Mouse (Mus musculus) B cell, adult 2 months (primary cell): ENCODE measurements around the gene Llgl2.

Experiments
- DNase-seq, 2 experiments: peaks; one replicate each; pipeline ENCODE4 v3.0.0; 2022

Gene Llgl2

DNA sequence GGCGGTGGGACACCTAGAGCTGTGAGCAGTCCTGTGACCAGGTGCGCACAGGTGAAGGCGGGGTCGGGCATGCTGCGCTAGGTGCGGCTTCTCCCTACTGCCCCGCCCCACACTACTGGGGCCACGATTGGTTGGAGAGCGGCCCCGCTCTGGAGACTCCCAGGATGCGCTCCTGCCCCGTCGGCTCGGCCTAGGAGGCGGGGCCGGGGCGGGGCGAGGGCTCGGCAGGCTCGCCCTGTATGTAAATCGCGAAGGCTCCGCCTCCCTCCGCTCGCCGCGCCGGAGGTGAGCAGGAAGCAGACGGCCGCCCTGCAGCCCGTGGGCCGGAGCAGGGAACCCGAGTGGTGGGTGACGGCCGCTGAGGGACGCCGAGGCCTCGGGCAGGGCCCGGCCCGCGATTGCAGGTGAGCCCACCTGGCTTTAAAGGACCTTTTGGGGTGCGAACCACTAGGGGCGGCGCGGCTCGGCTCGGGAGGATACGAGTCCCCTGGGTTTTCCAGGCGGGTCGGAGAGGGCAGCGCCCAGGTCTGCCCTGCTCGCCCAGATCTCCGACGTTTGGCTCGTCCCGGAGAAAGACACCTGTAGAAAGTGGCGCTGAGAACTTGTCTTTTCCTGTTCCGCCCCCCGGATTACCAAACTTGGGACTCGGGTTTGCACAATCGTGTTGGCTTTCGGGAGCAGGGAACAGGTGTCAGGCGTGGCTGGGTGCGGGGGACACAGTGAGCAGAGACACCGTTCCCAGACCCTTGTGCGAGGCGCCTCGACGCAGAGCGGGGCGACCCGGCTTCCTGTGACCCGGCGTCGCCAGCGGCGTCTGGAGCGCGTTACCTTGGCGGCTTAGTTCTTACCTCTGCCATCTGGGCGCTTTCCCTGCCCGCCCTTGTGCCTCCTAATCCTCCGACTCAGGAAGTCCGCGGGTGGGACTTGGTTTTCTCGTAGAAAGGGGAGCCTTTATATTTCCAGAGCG, at the start of gene Llgl2:
Gene Llgl2, plus strand, starts transcription at position 276 of the 967 bp plus-strand sequence.
- DNase-seq, result peak; percentile 88

DNA sequence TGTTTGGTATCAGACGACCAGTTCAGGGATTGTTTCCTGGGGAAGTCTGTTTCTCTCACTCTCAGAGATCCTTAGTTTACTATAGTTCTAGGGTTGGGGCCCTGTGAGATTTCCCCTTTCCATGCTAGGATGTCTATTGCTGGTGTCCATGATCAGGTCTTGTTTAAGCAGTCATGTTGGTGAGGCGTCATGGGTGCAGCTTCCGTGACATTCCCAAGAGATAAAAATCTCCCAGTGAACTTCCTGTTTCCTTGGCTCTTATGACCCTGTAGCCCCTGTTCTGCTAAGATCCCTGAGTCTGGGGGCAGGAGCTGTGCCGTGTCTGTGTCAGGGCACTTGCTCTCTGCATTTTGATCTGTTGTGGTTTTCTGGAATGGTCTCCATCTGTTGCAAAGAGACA, 49.2 kb upstream of the Llgl2 start:
- no peak for DNase-seq

DNA sequence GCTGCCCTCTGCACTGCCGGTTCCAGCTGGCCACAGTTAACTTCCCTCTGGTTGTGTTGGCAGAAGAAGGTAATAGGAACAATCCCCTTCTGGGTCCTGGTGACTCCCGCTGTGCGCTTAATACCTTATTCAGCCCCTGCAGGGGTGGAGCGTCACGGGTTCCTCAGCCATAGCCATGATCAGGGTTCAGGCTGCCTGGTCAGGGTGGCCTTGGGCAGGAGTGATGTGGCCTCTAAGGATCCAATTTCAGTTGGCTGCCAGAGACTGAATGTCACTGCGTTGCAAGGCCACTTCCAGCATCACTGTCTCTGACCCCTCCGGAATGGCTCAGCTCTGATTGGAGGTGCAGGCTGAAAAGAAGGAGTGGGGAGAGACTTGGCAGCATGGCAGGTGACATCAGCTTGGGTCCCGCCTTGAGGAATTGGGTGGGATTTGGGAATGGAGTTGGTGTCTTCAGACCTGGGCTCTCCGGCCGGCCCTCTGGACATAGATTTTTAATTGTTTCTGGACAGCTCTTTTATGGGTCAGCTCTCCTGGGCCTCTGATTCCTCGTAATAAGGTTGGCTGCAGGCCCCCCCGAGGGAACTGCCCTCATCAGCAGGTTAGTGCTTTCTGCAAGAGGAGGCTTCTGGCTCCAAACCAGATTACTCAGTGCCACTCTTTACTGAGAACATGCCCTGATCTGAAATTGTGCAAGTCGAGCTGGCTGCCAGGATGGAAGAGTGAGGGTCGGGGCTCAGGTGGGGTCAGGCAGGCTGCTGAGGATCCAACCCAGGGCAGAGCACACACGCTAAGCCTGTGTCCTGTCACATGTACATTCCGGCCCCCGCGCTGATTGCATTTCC, 47.8 kb upstream of the Llgl2 start:
- no peak for DNase-seq

DNA sequence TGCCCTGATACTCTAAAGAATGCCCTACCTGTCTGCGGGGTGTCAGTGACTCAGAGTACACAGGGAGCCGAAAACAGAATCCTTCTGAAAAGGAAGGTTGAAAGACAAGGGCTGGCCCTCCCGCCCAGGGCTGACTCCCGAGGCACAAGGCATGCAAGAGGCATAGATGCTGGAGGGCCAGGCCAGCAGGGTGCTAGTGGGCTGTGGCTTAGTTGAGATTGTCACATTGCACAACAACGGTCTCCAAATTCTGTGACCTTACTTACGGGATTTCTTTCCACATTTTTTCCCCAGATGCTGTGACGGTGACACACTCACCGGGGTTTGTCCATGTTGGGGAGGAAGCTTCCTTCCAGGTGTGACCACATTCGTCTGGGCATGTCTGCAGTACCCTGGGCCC, 46.9 kb upstream of the Llgl2 start:
- DNase-seq, result no peak

DNA sequence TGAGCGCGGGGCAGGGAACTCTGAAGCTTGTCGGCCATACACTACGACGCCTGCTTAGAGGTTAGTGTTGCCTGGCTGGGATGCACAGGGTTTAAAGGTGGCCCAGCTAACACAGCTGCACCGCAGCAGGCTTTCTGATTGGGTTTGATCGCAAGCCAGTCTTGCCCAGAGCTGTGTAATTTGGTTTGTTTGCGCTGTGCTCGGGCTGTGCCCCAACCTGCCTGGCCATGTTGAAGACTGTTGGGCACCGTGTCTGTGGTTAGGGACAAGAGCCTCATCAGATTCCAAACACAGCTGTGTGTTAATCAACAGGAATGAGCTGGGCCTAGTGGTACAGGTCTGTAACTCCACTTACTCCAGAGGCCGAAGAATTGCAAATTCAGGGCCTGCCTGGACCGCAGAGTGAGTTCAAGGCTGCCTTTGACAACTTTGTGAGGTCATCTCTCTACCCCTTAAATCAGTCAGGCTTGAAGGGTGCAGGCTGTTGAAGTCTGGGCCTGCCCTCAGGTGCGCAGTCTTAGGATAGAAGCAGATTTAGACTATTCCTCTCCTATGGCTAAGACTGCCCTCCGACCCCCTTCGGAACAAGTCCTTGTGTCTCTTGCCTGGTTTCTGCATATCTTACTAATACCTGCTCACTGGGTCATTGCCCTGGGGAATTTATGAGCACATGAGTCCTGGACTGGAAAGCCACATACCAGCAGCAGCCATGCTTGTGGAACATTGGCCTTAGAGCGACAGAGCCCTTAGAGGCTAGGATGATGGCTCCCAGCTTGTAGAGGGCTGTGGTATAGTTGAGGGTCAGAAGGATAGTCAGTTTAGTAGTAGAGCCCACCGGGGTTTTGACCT, 46.1 kb upstream of the Llgl2 start:
- DNase-seq, result no peak

DNA sequence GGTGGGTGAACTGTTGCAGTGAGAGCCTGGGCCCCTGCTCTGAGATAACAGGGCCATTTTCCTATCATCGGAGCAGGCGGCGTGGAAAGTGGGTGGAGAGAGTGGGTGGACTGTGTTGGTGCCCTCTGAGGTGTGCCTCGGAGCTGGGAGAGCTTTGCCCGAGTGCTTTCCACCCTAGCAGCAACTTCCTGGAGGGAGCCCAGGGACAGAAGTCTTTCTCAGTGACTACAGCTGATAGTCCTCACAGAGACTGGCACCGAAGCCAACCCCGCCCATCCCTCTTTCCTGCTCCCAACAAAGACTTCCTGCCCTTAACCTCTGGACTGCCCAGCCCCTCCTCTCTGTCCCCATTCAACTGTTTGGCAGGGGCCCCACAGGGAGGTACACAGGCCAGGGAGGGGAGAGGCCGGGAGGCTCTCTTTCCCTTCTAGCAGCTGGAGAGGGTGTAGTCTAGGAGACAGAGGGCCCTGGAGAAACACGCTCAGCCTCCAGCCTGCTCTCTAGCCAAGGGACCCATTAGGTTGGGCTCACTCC, 44.7 kb upstream of the Llgl2 start:
- DNase-seq, result no peak

DNA sequence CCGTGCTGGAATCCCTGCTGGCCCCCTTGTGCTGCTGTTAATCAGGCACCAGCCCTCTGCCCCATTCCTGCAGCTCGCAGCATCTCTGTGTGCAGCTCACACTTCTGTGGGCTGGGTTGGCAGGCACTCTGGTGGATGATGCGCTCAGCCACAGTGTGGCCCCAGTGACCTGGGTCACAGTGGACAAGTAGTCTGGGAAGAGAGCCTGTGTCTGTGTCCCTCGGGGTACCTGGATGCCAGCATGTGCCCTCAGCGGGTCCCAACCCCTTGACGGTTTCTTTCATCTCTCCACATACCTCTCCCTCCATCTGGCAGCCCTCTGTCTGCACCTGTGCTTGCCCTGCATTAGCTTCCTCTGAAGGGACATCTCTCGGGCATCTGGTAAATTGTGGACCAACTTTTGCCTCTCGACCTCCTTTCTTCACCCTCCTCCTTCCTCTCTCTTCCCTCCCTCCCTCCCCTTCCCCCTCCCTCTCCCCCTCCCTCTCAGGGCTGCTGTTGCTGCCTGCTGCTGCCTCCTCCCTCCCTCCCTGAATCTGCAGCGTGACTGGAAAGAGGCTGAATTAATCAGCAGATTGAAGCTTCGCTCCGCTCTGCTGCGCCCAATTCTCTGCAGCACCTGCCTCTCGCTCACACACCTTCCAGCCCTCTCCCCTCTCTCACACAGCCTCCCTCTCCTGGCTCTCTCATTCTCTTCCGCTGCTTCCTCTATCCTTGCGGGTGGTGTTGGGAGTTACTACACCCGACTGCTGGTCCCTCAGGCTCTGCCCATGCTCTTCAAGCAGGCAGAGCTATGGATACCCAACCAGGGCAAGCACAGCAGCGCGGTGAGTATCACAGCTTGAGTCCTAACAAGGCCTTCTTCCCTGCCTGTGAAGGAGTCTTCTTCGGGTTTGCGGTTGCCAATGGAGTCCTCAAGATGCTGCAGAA, 43.4 kb upstream of the Llgl2 start:
- no peak for DNase-seq

DNA sequence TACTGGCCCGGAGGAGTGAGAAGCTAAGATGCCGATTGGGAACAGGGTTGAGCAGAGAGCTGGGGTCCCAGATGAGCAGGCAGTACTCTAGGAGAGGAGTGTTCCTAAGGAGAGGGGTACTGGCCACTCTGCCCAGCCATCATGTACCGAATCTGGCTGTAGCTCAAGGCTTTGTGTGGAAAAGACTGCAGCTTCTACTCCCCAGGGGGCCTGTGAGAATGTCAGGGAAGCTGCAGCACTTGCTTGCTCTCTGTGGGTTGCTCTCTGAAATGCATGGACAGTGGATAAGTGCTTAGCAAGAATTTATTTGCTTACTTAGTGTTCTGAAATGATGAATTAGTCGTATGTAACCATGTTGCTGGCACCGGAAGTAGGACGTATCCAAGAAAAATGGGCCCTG, 37.4 kb upstream of the Llgl2 start:
- DNase-seq, result no peak

DNA sequence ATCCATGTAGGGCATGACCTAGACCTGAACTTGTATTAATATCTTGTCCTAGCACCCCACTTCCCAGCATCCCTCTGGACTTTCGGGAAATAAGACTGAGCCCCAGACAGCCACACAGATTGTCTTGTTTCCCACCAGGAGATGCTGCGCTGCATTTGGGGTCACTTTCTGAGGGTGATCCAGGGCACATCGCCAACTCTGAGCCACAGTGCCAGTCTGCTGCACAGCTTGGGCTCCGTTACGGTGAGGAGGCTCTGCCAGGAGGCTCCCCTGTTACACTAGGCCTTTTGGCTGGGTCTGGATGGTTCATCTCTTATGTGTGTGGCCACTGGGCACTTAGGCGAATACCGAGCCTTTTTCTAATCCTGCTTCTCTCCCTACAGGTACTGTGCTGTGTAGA, 34.1 kb upstream of the Llgl2 start:
- DNase-seq, result no peak

DNA sequence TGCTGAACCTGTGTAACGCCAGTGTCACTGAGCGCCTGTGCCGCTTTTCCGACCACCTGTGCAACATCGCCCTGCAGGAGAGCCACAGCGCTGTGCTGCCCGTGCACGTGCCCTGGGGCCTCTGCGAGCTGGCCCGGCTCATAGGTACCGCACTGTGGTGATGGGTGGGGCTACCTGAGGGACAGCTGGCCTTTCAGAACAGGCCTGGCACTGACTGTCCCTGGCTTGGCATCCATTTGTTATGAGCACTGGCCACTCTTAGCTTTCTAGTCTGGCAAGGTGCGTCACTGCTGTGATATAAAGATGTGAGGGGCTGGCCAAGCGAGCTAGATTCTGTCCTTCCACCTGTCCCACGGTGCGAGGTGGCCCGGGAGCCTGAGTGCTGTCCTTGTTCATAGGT, 31.9 kb upstream of the Llgl2 start:
- no peak for DNase-seq

DNA sequence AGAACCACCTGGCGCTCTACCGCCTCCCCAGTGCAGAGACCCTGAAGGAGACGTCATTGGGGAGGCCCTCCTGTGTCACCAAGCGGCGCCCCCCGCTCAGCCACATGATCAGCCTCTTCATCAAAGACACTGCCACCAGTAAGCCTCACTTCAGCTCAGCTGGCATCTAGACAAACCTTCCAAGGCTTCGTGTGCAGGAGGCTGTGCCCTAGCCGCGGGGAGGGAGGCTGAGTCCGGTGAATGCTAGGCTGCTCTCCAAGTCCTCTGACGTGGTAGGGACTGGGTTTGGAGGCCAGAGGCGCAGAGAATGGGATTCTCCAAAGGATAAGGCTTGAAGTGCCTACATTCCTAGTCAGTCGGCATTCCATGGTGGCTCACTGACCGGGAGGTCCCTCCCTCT, 31.5 kb upstream of the Llgl2 start:
- DNase-seq, result no peak

DNA sequence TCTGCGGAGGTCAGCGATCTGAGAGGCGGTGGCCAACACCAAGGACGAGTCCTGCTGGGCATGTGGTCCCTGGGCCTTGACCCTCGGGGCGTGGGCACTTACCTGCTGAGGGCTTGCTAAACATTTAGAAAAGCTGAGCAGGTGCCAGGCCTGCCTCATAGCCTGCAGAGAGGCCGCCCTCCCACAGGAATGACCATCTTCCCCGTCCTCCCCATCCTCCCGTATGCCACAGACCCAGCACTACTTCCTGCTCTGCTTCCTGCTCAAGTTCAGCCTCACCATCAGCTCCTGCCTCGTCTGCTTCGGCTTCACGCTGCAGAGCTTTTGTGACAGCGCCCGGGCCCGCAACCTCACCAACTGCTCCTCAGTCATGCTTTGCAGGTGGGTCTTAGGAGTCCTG, 27.0 kb upstream of the Llgl2 start:
- DNase-seq, result no peak

DNA sequence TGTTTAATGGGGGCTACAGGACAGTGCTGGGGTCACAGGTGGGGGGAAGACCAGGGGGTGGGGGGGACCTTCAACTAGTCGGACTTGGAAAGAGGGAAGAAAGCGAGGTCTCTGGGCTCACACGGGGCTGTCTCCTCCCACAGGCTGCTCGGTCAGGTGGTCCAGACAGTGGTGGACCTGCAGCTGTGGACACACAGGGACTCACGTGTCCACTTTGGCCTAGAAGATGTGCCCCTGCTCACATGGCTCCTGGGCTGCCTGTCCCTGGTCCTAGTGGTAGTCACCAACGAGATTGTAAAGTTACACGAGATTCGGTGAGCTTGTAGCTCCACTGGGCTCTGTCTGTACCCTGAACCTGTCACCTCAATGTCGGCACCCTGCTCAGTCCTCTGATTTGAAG, 26.2 kb upstream of the Llgl2 start:
- DNase-seq, result no peak

DNA sequence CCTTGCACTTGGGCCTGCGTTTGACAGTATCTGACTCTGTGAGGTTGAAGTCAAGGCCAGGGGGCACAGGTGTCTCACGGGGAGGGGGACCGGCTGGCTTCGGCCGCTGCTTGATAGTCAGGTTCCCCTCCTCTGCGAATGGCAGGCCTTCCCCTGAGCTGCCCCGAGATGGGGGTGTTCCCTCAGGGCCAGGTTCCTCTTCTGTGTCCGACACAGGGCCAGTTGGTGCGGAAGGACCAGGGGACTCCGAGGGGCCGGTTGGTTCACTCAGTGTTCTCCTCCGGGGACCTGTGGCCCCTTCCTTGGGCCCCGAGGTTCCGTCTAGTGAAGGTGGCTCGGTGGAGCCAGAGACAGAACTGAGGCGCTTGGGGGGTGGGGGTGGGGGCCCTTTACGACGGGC, 22.9 kb upstream of the Llgl2 start:
- DNase-seq, result no peak

DNA sequence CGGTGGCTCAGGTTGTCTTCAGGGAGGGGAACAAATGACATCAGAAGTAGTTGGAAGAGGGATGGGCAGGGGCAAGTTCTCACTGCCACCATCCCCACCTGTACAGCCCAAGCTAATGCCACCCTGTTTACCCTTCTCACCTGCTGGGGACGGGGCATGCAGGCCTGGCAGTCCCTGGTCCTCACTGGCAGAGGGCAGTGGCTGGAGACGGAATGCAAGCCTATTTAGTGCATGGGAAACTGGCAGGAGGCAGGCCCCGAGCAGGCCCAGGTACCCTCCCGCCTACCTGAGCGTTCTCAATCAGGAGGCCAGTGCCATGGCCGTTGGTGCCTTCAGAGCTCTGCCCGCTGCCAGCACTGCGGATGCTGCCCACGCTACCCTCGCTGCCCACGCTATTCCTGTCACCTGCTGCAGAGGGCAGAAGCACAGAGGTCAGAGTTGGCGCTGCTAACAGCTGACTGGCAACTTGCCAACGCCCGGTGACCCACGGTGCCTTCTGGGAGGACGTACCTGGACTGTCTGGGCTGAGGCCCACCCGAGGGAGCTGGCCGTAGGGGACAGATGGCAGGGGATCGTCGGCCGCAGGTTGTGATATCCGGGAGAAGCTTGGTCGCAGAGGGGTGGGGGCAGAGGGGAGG, 20.7 kb upstream of the Llgl2 start:
- no peak for DNase-seq

DNA sequence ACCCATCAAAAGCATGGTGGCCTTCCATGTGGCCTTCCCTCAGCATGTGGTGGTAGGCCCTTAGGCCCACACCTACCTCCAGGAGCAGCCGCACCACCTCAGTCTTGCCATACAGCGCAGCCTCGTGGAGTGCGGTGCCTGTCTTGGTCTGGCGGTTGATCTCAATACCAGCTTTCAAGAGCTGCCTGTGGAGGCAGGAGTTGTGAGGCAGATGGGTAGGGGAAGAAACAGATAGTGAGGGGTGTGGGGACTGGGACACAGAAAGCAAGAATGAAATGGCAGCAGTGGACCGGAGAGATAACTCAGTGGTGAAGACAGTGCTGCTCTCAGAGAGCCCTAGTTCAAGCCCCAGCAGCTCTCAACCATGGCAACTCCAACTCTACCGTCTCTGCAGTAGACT, 18.8 kb upstream of the Llgl2 start:
- no peak for DNase-seq

DNA sequence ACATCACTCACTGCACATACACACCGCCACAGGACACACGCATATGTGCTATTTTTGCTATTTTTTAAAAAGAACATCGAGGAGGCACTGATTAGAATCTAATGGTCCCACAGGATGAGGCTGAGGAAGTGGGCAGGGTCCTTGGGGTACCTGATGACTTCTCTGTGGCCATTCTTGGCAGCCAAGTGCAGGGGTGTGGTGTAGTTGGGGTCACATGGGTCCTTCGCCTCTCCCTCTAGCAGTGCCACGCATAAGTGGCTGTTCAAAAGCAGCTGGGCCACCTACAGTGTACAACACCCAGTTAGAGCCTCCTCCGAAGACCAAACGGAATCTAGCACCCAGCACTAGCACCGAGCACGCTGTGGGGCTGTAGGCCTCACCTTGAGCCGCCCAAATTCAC, 17.7 kb upstream of the Llgl2 start:
- no peak for DNase-seq

DNA sequence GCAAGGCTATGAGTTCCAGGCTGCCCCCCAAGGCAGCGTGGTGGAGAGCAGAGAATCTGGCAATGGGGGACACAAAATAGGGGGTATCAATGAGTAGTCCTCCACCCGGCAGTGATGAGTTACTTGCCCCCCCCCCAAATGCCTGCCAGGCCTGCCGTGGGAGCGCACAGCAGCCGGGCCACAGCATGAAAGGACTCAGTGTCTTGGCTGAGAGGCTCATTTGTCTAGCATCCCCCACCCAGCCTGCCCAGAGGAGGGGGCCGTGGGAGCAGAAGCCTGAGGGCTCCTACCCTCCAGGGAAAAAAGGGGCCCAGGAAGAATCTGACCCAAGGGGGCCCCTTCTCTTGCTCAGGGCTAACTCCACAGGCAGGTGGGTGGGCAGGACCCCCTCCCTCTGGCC, 16.5 kb upstream of the Llgl2 start:
- no peak for DNase-seq

DNA sequence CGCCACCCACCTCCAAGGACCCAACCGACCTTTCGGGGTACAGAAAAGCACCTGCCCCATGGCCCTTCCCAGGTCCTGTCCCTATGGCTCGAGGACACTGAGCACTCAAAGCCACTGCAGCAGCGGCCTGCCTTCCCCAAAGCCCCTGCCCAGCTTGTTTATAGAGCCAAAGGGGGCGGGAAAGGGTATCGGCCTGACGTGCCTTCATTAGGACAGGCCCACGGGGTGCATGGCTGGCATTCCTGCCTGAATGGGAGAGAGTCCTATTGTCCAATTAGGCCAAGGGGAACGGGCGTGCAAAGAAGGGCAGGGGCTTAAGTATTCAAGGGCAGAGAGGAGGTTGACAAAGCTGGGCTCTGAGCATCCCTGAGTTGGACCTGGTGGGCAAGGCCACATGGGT, 15.9 kb upstream of the Llgl2 start:
- no peak for DNase-seq

DNA sequence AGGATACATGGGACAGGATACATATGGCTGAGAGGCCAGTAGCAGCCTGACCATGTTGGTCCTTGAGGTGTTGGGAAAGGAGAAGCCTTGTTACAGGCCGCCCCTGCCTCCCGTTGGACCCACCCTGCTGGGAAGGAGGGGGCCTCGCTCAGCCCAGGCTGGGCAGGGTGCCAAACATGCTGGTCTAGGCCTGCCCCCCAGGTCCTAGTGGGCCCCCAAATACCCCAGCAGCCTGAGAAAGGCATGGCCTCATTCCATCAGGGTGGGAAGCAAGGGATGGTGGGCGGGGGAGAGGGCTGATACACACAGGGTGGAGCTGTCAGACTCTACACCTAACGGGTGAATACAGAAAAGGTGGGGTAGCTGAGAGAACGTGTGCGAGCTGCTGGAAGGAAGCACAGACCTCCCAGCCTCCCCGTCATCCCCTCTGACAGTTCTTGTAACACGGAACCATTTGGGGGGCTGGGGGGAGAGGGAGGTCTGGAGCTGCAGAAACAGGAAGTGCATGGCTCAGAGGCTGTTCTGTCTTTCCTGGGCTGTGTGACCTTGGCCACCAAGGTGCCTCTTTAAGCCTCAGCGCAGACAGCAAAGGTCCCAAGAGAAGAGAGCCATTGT, 15.0 kb upstream of the Llgl2 start:
- DNase-seq, result no peak

DNA sequence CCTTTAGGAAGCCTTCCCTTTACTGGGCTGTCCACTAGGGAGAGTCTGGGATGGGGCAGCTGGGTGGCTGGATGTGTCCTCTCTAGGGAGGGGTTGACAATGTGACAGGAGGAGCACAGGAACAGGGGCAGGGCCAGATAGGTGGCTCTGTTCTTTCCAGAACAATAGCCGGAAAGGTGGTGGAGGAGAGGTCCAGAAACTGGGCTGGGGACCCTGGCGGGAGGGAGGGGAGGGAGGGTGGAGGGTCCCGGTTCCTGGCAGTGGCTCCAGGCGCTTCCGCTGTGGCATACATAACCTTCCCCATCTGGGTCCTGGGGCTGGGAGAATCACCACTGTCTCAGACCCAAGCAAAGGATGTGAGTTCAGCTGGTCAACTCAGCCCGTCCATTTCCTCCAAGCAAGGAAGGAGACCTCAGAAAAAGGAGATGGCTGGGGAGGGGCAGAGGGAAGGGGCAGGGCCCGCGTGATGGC, 14.5 kb upstream of the Llgl2 start:
- DNase-seq, result no peak
